Mouse (Mus musculus) frontal cortex, postnatal 14 days (tissue): ENCODE measurements around the gene Carf.
"Not testable (repeated sequence)": the region's sequence is repeated elsewhere in the genome, so short reads cannot be mapped to it uniquely, and the experiment has no call there.

Source experiments
- DNase-seq, 2 experiments: peaks; one replicate each; pipeline ENCODE4 v3.0.0; 2022; ENCODE audit warnings: low spot score in 2 of 2

Gene Carf

DNA sequence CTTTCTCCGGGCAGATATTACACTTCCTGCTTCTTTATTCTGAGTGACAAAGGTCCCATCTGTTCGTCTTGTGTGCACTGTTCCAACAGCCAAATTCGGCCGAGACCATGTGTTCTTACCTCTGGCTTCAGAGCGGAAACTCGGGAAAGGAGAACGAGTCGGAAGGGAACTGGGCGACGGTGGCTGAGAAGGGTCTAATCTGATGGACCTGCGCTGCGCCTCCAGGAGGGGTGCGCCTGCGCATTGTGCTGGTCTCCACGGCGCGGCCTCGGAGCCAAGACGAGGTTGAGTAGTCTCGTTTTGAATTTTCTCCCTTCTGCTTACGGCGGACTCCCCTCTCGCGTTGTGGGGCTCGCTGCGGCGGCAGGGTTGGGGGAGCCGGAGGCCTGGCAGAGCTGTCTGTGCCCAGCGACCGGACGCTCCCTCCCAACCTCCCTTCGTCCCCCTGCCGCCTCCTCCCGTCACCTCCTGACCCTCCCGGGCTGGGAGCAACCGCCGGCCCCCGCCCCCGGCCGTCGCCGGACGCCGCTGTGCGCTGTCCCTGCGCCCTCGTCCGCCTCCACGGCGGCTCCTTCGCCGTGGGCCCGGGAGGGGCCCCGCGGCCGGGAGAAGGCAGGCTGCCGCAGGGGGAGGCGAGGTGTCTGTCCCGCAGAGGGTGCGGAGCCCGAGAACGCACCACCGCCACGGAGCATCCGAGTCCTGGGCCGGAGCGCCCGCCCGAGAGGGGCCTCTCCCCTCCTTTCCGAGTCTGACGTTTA lies at the start of gene Carf, which contains the start of gene Wdr12:
TSS of gene Carf (plus strand) at position 224 of the 758 bp plus-strand sequence.
TSS of gene Wdr12 (minus strand) at position 622 of the 758 bp plus-strand sequence.
- peak; percentile 94 to 97 for DNase-seq

- no peak for DNase-seq
Observed at GRCm38 (mm10) chr1:60054659-60055058, 43.4 kb upstream of the Carf start.

DNA sequence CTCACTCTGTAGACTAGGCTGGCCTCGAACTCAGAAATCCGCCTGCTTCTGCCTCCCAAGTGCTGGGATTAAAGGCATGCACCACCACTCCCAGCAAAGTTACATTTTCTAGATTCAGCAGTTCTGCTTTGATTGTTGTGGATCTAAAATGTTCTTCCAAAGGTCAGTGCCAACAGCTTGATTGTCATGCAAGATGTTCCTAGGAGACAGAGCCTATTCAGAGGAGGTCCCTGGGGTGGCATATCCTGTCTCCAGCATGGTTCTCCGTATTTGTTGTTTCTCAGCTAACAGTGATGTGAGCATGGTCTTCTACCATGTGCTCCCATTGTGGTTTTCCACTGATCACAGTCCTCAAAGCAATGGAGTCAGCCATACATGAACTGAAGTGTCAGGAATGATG lies 41.7 kb upstream of the Carf start:
- no peak for DNase-seq

DNA sequence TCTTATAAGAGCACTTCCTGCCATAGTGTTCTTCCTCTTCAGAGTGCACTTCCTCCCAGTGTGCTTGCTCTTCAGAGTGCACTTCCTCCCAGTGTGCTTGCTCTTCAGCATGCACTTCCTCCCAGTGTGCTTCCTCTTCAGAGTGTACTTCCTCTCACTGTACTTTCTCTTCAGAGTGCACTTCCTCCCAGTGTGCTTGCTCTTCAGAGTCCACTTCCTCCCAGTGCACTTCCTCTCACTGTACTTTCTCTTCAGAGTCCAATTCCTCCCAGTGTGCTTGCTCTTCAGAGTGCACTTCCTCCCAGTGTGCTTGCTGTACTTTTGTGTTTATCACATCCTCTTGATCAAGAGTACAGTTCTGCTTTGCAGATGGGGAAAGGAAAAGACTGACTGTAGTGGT lies 27.3 kb upstream of the Carf start:
- DNase-seq = not testable (repeated sequence)

GRCm38 (mm10) chr1:60074935-60075334 lies 23.1 kb upstream of the Carf start:
- no peak for DNase-seq

- DNase-seq = no peak
Observed at GRCm38 (mm10) chr1:60075590-60075989, 22.5 kb upstream of the Carf start.

DNA sequence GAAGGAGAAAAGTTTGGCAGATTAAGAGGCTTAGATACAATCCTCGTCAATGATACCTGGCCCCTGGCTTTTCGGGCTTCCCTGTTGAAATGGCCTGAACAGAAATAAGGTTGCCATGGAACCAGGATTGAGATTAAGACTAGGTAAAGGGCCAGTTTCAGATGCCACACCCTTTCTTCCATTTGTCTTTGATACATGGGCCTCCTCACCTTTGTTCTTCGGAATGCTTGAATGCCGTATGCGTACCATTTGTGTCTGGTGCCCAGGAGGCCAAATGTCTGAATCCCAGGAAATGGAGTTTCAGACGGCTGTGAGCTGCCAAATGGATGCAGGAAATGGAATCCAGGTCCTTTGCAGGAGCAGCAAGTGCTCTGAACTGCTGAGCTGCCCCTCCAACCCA lies 21.6 kb upstream of the Carf start:
- DNase-seq = no peak

DNA sequence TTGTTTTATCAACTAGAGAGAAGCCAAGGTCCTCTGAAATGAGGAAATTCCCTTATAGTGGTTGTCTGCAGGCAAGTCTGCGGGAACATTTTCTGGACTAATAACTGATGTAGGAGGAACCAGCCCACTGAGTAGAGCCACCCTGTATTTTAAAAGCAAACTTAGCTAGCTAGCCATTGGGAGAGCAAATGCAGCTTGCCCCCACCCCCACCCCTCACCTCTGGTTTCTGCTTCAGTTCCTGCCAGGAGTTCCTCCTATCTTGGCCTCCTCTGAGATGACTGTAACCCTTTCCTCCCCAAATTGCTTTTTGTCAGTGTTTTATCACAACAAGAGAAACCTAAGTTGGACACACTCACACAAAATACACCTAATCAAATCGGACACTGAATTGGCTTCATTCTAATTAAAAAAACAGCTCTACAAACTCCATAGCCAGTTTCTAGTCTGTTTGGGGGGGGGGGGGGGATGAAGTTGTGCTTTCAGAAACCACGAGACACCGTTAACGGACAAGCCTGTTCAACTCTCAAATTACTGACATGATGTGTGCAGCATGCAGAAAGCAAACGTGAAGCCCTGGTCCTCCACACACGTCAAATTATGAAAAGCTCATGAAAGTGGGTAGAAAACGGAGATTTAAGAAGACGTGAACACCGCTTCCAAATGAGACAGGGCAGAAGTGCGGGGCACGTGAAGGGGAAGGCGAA lies 1.3 kb upstream of the Carf start:
- DNase-seq = no peak

DNA sequence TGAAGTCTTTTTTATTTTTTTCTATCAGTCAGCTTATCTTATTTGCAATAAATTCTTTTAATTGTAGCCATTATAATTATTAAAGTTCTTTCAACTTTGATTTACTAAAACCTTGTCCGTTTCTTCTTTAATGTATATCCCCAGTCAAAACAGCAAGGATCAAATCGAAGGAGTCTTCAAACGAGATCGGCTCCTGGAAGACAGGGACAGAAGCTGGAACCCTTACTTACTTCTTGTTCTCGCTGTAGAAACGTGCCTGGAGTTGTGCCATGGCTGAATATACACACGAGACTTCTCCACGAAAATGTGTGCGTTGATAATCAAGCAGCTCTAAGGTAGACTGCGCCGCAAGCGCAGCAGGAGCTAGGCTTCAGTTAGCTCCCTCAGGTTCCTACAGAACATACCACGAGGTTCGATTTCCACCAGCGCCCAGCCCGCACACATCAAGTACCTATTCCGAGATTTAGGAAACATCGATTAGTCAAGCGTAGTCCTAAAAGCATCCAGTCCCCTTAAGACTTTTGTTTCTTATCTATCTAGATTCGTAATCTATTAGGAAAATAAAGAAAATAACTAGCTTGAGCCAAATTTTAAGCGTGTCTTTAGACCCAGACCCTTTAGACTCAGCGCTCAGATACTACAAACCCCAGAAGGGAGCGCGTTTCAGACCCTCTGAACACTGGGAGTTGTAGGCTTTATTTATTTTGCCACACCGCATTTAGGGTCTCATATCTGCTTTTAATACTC lies 597 bp upstream of the Carf start:
- DNase-seq = peak; percentile 56 to 61

- no peak for DNase-seq
Observed at GRCm38 (mm10) chr1:60098839-60099238, 792 bp downstream of the Carf start.

- no peak for DNase-seq
Observed at GRCm38 (mm10) chr1:60104582-60104981, 6.5 kb downstream of the Carf start.

- no peak for DNase-seq
Observed at GRCm38 (mm10) chr1:60117721-60118455, 19.8 kb downstream of the Carf start.

DNA sequence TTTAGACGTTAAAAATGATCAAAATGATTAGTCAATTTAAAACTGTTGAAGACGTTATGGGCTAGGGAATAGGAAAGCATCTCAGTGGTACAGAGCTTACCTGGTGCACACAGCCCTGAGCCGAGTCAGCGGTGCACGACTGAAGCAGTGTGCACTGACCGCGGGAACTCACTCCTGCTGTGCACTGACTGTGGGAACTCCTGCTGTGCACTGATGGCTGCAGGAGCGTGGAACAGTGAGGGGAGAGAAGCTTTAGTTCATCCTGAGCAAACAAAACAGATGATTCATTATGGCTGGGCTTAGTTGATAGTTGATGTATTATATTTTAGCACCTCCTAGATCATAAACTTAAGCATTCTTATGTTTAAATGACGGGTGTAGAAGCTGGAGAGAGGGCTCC lies 39.3 kb downstream of the Carf start:
- DNase-seq = no peak

DNA sequence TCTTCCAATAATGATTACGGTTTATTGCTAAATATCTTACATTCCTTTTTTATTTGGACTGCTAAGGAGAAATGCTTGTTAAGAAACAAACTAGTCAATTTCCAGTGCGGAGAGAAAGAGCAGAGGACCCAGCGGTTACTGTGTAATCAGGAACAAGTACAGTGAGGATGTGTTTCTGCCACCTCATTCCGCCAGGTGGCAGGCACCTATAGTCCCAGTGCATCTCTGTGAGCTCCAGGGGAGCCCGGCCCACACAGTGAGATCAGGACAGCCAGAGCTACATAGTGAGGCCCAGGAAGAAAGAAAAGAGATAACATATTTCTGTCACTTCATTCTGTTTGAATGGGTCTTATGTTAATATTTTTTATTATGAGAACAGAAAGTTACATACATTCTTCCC lies 54.7 kb downstream of the Carf start:
- DNase-seq = no peak

- DNase-seq = no peak
Observed at GRCm38 (mm10) chr1:60156651-60157050, 58.6 kb downstream of the Carf start.

GRCm38 (mm10) chr1:60158411-60158810 lies 60.4 kb downstream of the Carf start:
- DNase-seq = no peak

GRCm38 (mm10) chr1:60163676-60164075 lies 65.6 kb downstream of the Carf start:
- no peak for DNase-seq

DNA sequence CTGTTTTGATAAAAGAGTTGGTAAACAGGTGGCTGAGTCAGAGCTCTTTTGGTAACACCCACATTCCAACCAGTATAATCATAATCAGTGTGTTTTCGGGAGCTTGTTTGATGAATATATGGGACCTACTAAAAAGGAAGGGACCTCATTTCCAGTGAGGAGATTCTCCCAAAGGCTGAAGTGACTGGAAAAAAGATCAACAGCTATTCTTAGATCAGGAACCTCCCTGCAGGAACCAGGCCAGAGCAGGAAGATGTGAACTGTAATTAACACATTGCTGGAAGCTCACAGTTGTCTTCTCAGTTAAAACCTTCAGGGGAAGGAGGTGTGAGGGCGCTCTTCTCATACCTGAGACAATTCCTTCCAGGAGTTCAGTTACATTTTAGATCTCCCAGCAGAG lies 71.6 kb downstream of the Carf start:
- no peak for DNase-seq

- no peak for DNase-seq
Observed at GRCm38 (mm10) chr1:60170251-60170650, 72.2 kb downstream of the Carf start.

- DNase-seq = no peak
Observed at GRCm38 (mm10) chr1:60173119-60173518, 75.1 kb downstream of the Carf start.

DNA sequence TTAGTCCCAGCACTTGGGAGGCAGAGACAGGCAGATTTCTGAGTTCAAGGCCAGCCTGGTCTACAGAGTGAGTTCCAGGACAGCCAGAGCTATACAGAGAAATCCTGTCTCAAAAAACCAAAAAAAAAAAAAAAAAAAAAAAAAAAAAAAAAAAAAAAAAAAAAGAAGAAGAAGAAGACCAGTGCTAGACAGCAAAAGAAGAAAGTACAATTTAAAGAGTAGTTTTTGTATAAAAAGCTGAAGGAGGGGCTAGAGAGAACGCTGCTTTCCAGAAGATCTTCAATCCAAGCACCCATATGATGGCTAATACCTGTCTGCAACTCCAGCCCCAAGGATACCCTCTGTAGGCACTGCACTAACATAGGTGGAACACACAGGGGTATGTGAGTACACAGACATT lies 79.8 kb downstream of the Carf start:
- not testable (repeated sequence) for DNase-seq

- no peak for DNase-seq
Observed at GRCm38 (mm10) chr1:60179376-60179775, 81.3 kb downstream of the Carf start.
